Mouse (Mus musculus) lung, postnatal 10 days (tissue): ENCODE results near the gene Fam222a.

ENCODE experiments used
- DNase-seq: peaks from one replicate; pipeline ENCODE4 v3.0.0; 2021

Fam222a gene

DNA sequence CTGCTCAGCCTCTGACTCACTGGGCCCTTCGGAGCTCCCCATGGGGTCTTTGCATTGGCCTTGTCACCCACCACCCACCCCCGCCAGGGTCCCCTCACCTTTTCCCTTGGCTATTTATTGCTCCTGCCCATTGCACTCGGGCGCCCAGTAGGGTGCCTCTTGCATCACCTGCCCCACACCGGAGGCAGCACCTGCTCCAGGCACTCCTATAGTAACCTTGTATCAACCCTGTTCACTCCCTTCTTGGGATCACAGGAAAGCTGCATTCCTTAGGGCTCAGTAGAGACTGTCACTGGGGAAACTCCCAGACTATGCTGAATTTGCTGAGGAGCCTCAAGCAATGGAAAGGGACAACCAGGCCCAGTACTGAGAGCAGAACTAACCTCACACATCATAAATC lies 6.9 kb upstream of the Fam222a start:
- DNase-seq = no peak

DNA sequence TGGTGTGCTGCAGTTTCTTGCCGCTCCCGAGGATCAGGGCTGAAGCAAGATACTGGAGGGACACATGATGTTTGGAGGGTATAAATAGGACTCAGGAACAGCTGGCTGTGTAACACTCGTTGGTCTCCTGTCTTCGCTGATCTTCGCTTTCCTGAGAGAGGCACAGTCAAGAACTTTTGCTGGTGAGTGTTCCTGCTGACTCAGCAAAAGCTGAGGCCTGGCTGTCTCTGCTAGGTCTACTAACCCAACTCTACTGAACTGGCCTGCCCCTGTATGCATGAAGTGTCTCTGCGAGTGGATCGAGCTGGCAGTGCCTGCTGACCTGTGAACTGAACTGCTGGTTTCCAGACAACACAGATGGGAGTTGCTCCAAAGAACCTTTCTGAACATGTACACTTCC lies 3.8 kb upstream of the Fam222a start:
- no peak for DNase-seq

DNA sequence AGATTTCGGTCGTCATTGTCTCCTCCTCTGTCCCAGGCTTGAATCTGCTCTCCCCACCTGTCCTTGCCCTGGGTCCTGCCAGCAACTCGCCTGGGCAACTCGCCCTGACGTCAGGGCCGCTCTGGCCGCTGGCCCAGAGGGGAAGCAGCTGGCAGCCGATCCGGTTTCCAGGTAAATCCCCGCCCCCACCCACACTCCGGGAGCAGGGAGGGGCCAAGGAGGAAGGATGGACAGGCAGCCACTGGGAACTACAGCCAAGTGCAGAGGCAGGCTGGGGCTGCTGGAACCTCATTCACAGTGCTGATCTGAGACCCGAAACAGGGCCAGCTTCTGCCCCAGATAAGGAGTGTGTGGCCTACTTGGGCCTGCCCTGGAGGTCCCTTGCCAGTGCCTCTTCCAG lies 2.5 kb upstream of the Fam222a start:
- peak; percentile 80 for DNase-seq

DNA sequence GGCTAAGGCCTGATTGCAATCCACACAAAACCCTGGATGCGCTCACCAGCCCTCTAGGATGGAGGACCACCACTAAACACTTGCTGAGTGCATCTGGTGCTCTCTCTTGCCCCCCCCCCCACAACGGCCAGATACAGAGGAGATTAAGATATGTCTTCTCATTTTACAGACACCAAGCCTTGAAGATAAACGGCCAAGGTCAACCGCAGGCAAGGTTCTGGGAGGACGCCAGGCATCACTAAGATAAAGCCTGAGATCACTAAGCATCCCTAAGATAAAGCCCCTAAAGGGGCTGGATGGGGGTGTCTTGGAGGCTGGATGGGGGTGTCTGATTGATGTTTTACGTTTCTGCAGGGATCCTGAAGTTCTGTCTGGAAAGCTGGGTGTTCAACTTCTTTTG lies 2.1 kb upstream of the Fam222a start:
- no peak for DNase-seq

DNA sequence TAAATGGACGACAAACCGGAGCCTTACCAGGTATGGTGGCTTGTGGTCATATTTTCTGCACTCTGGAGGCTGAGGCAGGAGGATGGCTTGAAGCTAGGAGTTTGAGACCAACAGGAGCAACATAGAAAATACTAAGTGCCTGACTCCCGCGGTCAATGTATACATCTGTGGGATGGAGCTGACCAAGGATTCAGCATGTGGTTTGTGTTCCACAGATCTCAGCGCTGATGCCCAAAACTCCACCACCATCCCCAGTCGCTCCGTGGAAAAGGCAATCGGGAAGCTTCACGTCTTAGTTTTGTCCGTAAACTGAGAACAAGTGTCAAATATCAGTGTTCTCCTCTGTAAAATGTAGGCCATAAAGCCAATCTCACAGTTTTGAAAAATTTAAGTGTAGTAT lies 1.4 kb upstream of the Fam222a start:
- DNase-seq = no peak

DNA sequence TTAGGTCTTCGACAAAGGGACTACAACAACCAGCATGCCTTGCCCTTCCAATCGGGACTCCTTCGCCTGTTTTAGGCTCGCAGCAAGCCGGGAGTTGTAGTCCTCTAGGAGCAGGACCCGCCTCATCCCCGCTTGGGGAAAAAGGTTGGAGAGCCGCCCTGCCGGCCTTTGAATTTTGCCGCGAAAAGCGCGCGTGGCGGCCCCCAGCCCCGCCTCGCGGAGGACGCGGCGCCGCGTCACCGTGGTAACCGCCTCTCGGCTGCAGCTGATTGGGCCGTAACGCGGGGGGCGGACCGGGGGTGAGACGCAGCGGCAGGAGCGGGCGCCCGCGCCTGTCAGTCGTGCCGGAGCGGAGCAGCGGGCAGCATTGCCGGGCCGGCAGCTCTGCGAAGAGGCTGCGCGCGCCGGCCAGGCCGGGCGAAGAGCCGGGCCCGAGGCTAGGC lies 720 bp upstream of the Fam222a start:
- DNase-seq = peak; percentile 98

DNA sequence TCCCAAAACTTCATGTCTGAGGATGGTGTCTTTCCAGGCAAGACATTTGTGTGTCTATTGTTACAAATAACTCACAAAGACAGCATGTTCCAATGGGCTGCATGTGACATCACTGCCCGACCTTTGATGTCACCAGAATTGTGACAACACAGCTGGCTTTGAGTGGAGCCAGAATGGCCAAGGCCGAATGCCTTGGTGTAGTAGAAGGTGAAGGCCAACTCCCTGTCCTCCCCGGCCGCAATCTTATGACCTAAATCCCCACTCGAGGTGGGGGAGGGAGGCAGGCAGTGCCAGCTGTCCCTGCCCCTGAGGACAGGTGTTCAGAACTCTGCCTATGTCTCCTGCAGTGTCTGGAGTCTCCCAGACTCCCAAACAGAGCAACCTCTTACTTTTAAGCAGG lies 1.0 kb downstream of the Fam222a start:
- peak; percentile 40 for DNase-seq

DNA sequence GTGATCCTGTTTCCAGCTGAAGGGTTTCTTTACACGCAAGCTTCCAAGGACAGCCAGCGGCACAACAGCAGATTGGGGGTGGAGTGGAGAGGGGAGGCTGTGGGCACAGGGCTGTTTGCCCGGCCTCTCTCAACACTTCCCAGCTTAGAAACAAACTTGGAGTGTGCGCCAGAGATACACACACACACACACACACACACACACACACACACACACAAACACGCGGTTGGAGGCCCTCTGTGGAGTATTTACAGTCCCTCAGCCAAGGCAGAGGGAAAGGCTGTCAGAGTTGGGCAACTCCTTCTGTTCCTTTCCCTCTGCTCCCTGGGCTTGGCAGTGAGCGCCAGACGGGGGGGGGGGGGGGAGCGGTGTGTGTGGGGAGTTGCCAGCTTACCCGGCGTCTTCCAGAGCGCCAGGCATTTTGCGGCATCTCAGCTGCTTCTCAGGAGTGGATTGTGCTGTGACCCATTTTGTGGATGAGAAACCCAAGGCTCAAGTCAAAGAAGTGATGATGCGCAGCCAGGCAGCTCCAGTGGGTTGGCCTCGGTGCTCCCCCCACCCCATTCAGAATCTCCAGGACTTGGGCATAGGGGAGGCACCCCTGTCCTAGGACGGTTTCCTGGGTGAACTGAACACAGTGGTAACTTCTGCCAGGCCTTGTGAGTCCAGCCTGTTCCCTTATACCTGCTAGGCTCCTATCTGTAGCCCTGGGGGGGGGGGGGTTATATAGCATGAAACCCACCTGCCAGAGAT lies 2.3 kb downstream of the Fam222a start:
- DNase-seq = peak; percentile 89

DNA sequence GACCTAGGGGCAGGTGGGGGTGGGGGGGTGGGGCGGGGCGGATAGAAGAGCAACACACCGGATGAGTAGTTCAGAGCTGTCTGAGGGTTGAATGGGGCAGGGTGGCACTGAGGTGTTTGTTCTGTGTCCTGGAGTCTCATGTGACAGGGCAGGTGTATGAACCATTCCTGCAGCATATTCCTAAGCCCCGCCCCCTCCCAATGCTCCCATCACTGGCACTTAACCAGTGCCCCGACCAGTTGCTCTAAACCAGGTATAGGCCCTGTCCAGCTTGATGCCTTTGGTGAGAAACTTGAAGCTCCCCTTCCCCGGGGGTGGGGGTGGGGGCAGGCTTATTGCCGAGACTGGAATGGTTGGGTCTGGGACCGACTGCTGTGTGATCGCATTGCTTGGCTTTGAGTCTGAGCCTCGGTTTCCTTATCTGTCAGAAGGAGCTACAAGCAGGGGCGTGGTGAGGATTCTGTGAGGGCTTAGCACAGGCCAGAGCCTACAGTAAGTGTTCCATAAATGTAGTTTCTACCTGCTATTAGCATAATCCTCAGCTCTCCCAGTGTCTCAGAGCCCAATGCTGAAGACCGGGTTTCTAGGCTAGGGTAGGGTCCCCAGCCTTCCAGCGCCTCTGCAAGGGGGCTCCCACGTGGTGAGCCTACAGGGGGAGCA lies 3.1 kb downstream of the Fam222a start:
- peak; percentile 48 for DNase-seq

DNA sequence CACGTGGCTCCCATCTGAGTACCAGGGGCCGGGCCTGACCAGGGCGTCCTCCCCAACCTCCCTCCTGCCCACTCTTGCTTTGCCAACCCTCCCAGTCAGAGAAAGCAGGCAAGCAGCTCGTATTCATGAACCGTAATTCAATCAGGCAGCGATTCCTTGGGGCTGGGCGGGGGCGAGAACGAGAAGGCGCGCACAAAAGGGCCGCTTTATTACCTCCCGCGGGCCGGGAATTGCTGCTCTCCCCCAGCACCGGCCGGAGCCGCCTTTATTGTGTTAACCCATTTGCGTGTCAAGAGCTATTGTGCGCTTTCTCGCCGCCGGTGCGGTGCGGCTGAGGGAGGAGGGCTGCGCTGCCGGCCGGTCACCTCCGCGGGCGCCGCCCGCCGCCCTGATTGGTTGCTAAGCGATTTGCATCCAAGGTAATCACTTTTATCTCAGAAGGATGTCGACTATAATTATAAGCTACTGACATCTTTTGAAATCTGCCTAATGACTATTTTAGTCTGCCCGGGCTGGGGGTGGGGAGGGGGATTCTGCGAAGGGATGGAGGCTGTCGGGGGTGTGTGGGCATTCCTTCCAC lies 3.7 kb downstream of the Fam222a start:
- DNase-seq = no peak

DNA sequence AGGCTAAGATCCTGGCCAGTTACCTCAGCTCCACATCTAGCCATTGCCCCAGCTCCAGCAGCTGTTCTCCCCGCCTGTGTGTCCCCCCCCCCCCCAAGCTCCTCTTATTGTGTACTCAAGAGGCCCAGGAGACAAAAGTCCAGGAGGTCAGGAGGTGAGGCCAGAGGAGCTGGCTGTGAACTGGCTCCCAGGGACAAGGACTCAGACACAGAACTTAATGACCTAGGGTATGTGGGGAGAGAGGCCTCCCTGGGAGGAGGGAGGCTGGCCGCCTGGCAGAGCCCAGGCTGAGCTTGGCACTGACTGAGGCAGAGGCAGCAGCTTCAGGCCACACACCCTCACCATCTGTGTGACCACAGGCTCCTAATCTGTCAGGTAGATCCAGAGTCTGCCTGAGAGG lies 5.2 kb downstream of the Fam222a start:
- no peak for DNase-seq

DNA sequence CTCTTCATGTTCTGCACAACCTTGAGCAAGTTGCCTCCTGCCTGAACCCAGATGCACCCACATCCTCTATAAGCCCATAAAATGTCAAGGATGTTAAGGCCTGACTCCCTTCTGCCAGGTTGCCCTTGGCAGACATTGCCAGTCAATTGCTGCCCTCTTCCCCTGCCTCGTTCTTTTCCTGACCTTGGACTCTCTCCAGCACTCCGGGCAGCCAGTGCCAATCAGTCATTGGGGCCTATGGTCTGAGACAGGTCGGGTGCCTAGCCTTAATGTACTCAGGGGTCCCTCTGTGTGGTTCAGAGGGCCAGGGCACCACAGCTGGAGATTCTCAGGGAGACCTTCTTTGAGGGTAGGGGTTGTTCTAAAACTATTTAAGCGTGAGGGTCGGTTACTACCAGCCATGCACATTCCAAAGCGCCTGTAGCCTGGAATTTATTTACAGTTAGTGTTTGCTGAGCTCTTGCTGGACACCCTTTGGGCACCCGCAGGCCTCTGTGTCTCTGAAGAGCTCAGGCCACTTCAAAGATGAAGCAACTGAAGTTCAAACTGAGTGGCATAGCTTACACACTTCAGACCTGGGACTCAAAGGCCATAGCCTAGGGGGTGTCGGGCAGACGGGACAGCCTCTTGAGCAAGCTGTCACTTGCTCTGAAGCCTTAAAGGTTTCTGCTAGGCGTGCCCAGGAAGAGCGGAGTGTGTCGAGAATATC lies 6.3 kb downstream of the Fam222a start:
- peak; percentile 55 for DNase-seq

DNA sequence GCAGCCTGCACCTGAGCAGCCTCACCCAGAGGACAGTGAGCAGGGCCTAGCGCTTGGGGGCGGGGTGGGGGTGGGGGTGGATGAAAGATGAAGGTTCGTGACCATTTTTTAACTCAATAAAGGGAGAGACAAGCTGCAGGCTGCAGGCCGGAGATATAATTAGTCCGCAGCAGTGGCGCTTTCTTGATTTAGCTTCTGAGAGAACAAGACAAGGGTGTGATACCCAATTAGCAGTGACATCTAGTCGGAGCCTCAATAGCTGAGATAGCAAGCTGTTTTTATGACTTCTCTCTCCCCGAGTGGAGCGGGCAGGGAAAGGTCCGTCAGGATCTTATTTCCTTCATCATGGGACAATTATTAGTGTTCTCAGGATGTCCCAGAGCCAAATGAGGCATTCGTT lies 7.2 kb downstream of the Fam222a start:
- DNase-seq = no peak

DNA sequence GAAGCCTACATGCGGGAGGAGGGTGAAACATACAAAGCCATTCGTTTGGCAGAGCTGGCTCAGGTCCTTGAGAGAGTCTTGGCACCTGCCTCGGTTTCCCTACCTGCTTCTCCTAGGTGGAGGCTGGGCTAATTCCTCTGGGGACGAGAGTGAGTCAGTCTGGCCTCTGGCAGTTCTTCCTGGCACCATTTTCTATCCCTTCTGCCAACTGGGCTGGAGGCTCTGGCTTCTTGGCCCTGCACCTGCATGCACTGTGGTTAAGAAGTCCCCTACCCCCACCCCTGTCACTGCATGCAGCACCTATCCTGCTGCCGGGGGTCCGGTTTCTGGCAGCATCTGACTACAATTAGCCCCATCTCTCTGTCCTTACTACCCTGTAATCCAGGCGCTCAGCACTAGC lies 7.7 kb downstream of the Fam222a start:
- no peak for DNase-seq

DNA sequence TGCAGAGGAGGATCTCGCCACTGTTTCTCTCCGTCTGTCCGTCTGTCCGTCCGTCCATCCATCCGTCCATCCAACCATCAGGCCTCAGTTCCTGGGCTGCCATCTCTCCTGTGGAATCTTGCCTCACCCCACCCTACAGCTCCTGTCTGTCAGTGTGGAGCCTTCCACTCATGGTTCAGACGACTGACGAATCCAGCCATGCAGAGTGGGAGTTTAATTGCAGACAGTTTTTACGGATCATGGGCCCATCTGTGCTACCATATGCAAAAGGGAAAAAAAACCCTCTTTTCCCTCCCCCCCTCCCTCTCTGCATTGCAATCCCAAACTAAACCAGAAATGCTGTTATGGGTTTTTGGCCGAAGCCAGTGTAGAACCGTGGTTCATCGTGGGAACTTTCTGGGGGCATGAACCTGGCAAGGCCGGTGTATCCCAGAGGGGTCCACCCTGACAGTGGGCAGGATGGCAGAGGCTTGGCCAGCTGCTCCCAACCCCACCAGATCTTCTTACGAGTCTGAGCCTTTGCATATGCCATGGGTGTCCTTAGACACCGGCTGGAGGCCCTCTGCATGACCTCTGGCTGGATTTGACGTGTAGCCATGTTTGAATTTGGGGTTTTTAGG lies 8.3 kb downstream of the Fam222a start:
- DNase-seq = no peak

DNA sequence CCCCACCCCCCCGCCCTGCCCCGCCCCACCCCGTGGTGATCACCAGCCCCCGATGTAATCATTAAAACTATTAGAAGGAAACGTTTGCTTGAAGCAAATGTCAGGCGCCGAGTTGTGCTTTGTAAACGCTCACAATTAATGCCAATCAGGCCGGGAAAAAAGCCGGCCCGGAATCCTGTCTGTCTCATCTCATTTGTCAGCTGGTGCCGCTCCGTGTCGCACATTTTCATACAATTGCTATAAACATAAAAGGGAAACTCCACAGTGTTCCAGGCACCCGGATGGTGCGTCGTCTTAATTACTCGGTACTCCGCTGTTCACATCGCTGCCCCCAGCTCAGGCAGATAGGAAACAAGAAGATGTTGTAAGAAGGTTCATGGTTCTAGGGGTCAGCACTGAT lies 10.5 kb downstream of the Fam222a start:
- DNase-seq = no peak

DNA sequence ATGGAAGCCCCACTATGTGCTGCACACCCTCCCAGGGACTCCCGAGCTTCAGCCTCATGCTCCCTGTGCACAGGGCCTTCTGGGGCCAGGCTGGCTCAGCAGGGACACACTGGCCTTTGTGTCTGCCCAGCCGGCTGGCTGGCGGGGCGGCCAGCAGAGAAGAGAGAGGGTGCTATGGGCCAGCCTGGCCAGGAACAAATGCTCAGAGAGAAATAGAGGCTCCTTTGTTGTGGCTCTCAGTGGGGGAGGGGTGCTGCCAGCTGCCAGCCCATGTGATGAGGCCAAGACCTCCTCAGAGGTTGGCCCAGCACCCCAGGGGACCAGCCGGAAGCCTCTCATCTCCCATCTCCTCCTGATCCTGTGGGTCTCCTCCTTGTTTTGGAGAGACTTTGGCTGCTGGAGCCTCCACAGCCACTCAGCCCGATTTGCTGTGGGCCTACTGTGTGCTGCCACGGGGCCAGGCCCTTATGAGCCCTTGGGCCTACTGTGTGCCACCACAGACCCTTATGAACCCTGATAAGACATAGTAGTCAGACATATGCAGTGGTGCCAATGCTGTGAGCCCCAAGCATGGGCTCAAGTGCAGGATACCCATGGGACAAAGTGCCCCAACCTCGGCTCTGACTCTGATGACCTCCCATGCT lies 12.0 kb downstream of the Fam222a start:
- DNase-seq = no peak

DNA sequence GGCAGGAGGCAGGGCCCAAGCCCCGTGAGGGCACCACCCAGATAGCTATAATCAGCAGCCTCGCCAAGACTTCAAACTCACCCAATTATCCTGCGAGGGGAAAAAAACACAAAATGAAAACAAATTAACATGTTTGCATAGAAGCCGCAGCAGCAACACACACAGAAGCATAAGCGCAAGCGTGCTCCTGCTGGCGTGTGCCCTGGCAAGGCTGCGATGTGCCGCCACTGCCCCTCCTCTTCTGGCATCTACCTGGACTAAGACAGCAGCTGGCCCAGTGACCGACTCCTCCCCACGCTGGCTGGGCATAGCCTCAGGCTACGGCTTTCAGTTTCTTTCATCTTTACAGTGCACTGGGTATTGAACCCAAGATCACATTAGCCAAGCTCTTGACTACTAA lies 13.7 kb downstream of the Fam222a start:
- DNase-seq = peak; percentile 49

DNA sequence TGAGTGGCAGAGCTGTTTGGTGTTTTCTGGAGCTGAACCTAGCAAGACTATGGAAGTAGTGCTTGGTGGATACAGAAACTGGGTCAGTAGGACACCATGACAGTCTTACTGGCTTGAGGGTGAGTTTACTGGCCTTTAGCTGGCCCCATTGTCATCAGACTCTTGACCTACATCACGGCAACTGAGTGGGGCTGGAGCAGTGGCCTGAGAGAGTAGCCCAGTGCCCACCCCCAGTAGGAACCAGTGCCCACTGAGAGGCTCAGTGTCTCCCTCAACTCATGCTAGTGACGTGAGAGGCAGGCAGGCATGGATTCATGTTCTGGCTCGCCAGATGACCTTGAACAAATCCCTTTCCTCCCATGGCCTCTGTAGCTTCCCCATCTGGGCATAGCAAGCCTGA lies 15.2 kb downstream of the Fam222a start:
- no peak for DNase-seq

DNA sequence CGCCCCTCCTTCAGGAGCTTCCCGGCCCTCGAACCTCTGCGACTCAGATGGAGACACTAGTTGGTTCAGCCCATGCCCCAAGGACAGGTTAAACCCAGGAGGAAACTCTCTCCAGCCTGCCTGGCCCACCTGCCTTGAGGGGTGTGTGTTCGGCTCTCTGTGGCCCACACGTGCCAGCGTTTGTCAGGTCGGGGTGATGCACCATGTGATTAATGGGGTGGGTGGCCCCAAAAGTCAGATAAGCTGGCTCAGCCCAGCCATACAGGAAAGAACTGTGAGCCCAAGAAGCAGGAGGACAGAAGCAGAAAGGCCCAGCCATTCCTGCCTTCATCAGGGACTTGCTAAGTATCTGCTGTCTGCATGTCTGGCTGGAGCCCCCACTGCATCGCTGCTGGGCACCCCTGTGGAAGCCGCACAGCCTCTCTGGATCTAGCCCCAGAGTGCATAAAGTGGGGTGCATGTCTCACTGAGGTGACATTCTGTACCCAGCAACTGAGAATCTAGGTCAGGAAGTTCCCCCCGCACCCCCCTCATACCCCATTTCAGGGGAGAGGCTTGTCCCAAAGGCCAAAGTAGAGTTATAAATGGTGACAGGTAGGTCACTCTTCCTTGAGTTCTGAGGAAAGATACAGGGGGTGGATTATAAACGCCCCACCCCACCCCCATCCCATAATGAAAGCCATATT lies 15.8 kb downstream of the Fam222a start:
- no peak for DNase-seq

DNA sequence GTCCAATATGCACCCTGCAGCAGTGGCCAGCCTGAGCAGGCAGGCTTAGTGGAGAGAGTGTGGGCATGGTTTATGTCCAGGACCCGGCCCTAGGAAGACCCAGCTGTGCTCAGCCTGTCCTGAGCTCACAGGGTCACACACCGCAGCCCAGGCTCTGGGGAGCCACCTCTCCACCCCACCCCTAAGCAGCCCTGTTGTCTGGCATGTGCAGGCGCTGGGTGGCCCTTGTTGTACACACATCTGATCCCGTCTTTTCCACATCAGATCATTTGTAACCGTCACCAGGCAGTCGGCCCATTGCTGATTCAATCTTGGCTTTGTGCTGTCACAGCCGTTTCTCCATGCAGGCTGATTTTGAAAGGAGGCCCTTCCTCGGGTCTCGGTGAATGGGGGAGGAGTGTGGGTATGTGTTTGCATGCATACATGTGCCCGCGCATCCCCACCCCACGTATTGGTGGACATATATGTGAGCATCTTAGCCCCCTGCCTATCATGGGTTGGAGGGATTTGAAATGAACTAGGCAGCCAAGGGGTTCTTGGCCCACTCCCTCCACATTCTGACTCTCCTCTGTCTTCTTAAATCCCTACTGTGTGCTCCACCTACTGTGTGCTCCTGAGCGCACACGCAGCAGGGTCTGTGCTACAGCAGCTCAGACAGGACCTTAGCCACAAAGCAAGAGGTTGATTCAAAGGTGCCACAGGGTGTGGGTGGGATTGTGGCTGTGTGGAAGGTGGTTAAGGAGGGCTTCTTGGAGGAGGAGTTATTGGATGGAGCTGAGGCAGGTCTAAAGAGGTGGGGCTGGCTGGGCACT lies 16.7 kb downstream of the Fam222a start:
- peak; percentile 79 for DNase-seq
